Mouse (Mus musculus) CH12.LX (cell line): ENCODE data around the gene Gm14226.

Experiments used
- NRF1 ChIP-seq: IDR thresholded peaks from 2 replicates; pipeline ENCODE4 v1.6.1; 2014; ENCODE audit warnings: low read depth, mild to moderate bottlenecking, inconsistent platforms, low read length, improper control_type of control experiment, moderate library complexity
- POLR2A ChIP-seq: IDR thresholded peaks from 2 replicates; pipeline ENCODE4 v1.6.1; 2011; ENCODE audit warnings: low read depth, mild to moderate bottlenecking, improper control_type of control experiment, low read length
- USF2 ChIP-seq: conservative IDR thresholded peaks from 2 replicates; pipeline ENCODE4 v1.6.1; 2011; ENCODE audit warnings: low read depth, low read length, improper control_type of control experiment
- ZNF384 ChIP-seq: IDR thresholded peaks from 2 replicates; pipeline ENCODE4 v1.6.1; 2012; ENCODE audit warnings: low read depth, low read length, improper control_type of control experiment, inconsistent platforms

DNA sequence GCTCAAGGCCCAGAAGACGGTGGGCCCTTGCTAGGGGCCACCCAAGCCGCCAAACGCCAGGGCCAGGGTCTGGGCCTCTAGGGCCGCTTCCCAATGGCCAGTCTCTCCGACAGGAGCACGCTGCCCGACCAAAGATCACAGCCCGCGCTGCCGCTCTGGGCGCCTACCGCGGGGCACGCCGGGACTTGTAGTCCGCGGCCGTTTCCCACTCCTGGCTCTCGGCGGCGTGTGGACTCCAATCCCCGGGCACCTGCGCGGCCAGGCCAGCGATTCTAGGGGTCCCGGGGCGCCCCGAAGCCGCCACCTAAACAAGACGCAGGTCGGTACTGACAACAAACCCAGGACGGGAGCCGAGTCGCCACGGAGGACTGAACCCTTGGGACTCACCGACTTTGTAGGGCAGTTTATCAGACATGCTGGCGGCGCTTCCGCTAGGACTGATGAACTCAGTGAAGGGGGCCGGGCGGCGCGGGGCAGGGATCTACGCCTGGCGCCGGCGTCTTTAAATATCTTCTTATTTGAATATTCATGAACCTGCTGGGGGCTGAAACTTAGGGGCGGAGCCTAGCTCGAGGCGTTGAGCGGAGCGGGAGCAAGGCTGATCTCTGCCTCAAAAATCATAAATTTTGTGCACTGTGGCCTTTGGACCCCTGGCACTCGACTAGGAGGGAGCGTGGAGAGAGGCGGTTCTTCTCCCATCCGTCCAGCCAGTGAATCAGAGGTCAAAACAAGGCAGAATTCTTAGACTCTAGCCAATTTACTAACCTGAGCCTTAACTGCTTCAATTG, 56.1 kb downstream of the Gm14226 start, which contains the start of gene Ahcy:
- TF ChIP-seq POLR2A (peak; percentile 98), NRF1 (peak; percentile 63), ZNF384 (no peak), USF2 (no peak)
